Mouse (Mus musculus) cerebellum, adult 2 months (tissue): ENCODE data around the gene Wwp2. TPM values are rescaled to one million over a fixed set of nuclear protein-coding genes. Genes with fewer than 3 reads are reported as not detected.
"Not testable (repeated sequence)": the region's sequence is repeated elsewhere in the genome, so short reads cannot be mapped to it uniquely, and the experiment has no call there.

Experiments used
- DNase-seq, 2 experiments: peaks; one replicate each; pipeline ENCODE4 v3.0.0; 2021
- H3K27ac ChIP-seq: fragments of 200-500 bp; 2 replicates; pipeline ENCODE4 v1.5.1; 2012; ENCODE audit warnings: low read length, control low read depth, inconsistent platforms; ENCODE audit not compliant: insufficient read depth
- H3K27me3 ChIP-seq: fragments of 200-500 bp; 2 replicates; pipeline ENCODE4 v1.6.1; 2012; ENCODE audit warnings: inconsistent platforms, mild to moderate bottlenecking, low read length, moderate library complexity; ENCODE audit not compliant: control insufficient read depth, insufficient read depth
- H3K4me1 ChIP-seq: fragments of 200-500 bp; 2 replicates; pipeline ENCODE4 v1.6.1; 2011; ENCODE audit warnings: low read length; ENCODE audit not compliant: control insufficient read depth, insufficient read depth
- H3K4me3 ChIP-seq: fragments of 200-500 bp; replicated peaks from 2 replicates; pipeline ENCODE3; 2011; ENCODE audit warnings: mild to moderate bottlenecking, low read depth, low read length, control low read depth; ENCODE audit not compliant: insufficient read depth
- CTCF ChIP-seq: fragments of 200-500 bp; IDR thresholded peaks from 2 replicates; pipeline ENCODE4 v1.5.1; 2011; ENCODE audit warnings: low read depth, mild to moderate bottlenecking, control low read depth, low read length, moderate library complexity, borderline replicate concordance; ENCODE audit not compliant: insufficient read depth
- POLR2A ChIP-seq: fragments of 200-500 bp; IDR thresholded peaks from 2 replicates; pipeline ENCODE4 v1.6.1; 2011; ENCODE audit warnings: low read length, control low read depth, borderline replicate concordance; ENCODE audit not compliant: insufficient read depth
- WGBS: fragments of 180-500 bp; shearing (Covaris S2); methylation state at CpG from one replicate; pipeline ENCODE4 v1.1.7; 2018; 5-methylcytosine and 5-hydroxymethylcytosine counted together
- polyA plus RNA-seq: library from polyadenylated mRNA; depleted of rRNA; stranded (reverse); fragments of >200 nt; gene quantifications from 2 replicates; pipeline ENCODE4 v1.2.3, GENCODE M21; 2012

Wwp2 gene
- polyA plus RNA-seq, 1 experiment = 33.9 TPM

GRCm38 (mm10) chr8:107468811-107469302 is 32.7 kb downstream of the Wwp2 start:
- no peak overlapping the region for H3K27ac ChIP-seq
- 68% methylated on average over 8 of the region's 8 CpGs for WGBS
- no peak for DNase-seq
- no peak overlapping the region for H3K4me3 ChIP-seq
- TF ChIP-seq CTCF (no peak), POLR2A (no peak)
- H3K4me1 ChIP-seq = no peaks in the 10 kb centered on the region
- H3K27me3 ChIP-seq = no peaks in the 10 kb centered on the region

GRCm38 (mm10) chr8:107470302-107470701 is 34.1 kb downstream of the Wwp2 start:
- DNase-seq = peak in 1 of 2 experiments; percentile 20
- Histone ChIP-seq H3K4me1 (no peaks in the 10 kb centered on the region), H3K4me3 (no peak overlapping the region), H3K27me3 (no peaks in the 10 kb centered on the region), H3K27ac (no peak overlapping the region)
- TF ChIP-seq POLR2A (no peak), CTCF (no peak)
- 30% methylated on average over 5 of the region's 5 CpGs for WGBS

GRCm38 (mm10) chr8:107472403-107473100 is 36.4 kb downstream of the Wwp2 start:
- H3K4me1 ChIP-seq = no peaks in the 10 kb centered on the region
- whole genome bisulfite sequencing = 65% methylated on average over 10 of the region's 10 CpGs
- no peak for DNase-seq
- TF ChIP-seq CTCF (no peak), POLR2A (no peak)
- no peaks in the 10 kb centered on the region for H3K27me3 ChIP-seq
- no peak overlapping the region for H3K27ac ChIP-seq
- H3K4me3 ChIP-seq = no peak overlapping the region

- H3K27ac ChIP-seq = no peak overlapping the region
- H3K4me3 ChIP-seq = no peak overlapping the region
- no peaks in the 10 kb centered on the region for H3K4me1 ChIP-seq
- no peak for DNase-seq
- TF ChIP-seq POLR2A (no peak), CTCF (no peak)
- 94% methylated on average over 4 of the region's 4 CpGs for WGBS
- H3K27me3 ChIP-seq = no peaks in the 10 kb centered on the region
Observed at GRCm38 (mm10) chr8:107473369-107473768, 37.2 kb downstream of the Wwp2 start.

- Histone ChIP-seq H3K27me3 (no peaks in the 10 kb centered on the region), H3K4me3 (no peak overlapping the region), H3K4me1 (peaks cover 2% of the 10 kb centered on the region), H3K27ac (no peak overlapping the region)
- 54% methylated on average over 3 of the region's 3 CpGs for WGBS
- no peak for DNase-seq
- TF ChIP-seq POLR2A (no peak), CTCF (no peak)
Observed at GRCm38 (mm10) chr8:107475613-107476012, 39.4 kb downstream of the Wwp2 start.

- not testable (repeated sequence) for H3K4me3 ChIP-seq, DNase-seq, H3K27me3 ChIP-seq, H3K27ac ChIP-seq, H3K4me1 ChIP-seq
- 83% methylated on average over 7 of the region's 7 CpGs for WGBS
Observed at GRCm38 (mm10) chr8:107476786-107477185, 40.6 kb downstream of the Wwp2 start.

- TF ChIP-seq POLR2A (no peak), CTCF (no peak)
- no peak for DNase-seq
- Histone ChIP-seq H3K4me3 (no peak overlapping the region), H3K27ac (no peak overlapping the region), H3K4me1 (peaks cover 2% of the 10 kb centered on the region), H3K27me3 (no peaks in the 10 kb centered on the region)
- WGBS = 41% methylated on average over 6 of the region's 6 CpGs
Observed at GRCm38 (mm10) chr8:107478728-107479127, 42.6 kb downstream of the Wwp2 start.

GRCm38 (mm10) chr8:107480436-107480835 is 44.3 kb downstream of the Wwp2 start:
- peaks cover 2% of the 10 kb centered on the region for H3K4me1 ChIP-seq
- TF ChIP-seq CTCF (no peak), POLR2A (no peak)
- DNase-seq = no peak
- 95% methylated on average over 4 of the region's 4 CpGs for WGBS
- H3K4me3 ChIP-seq = no peak overlapping the region
- no peak overlapping the region for H3K27ac ChIP-seq
- no peaks in the 10 kb centered on the region for H3K27me3 ChIP-seq

- H3K4me1 ChIP-seq = peaks cover 2% of the 10 kb centered on the region
- peak; percentile 72 to 83 for DNase-seq
- no peaks in the 10 kb centered on the region for H3K27me3 ChIP-seq
- no peak overlapping the region for H3K27ac ChIP-seq
- TF ChIP-seq POLR2A (no peak), CTCF (no peak)
- WGBS = 6% methylated on average over 8 of the region's 8 CpGs
- no peak overlapping the region for H3K4me3 ChIP-seq
Observed at GRCm38 (mm10) chr8:107483250-107483649, 47.1 kb downstream of the Wwp2 start.
